Mouse (Mus musculus): ENCODE measurements at regions not wholly inside any gene's neighbourhood (a gene's known extent, or its start where the extent isn't known, plus 50 kb on each side); places are given as distances from the start of the nearest gene placed in this dataset.

DNA sequence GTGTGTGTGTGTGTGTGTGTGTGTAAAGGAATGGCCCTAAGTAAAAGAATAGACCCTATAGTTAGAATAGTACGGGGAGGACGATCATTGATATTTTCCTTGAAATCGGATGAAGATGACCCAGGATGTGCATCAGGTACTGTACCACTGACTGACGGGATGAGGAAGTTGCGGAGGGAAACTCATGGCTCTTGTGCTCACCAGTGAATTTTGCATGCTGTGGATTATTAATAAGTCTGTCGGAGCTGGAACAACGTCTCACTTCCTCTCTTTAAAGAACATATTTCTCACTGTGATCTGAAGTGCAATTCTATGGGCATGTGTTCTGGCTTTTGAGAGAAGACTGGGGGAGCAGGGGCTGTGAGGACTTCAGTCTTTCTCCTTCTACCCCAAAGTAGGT, 218.8 kb upstream of the Tbc1d5 start:
- no peak for DNase-seq (ENCODE audit: low read depth, low spot score)

DNA sequence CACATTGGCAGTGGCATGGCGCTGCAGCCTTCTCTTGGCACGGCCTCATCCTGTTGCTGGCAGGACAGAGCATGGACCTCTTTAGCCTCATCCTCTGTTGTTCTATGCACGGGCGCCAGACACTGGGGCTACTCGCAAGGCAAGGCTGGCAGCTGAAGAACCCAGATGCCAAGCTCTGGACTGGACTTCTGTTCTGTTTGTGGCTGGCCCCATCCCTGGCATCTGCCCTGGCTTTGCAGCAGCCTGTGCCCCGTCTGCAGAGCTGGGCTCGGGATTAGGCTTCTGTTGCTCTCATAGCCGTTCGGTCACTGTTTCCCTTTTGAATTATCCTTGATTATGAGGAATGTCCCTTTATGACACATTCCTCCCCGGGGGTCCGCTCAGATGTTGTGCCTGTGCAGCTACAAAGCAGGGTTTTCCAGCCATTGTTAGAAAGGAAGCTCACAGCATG, 214.6 kb upstream of the Tbc1d5 start:
- no peak for DNase-seq (ENCODE audit: low read depth, low spot score)

DNA sequence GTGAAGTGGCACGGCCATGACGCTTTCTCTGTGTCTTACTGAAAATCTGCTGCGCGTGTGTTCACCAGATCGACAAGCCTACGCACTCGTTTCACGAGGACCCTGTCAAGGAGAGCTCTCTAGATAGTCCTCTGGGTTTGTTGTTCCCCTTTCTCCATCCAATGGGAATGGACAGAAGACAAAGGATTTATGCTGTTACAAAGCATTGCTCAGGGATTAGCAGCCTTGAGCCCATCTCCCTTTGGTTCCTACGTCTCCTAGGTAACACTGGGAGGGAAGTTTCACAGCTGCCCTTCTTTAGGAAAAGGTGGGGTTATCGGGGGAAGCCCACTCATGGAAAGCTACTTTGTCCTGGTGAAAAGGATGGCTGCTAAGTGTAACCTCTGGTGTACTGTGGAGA, 212.7 kb upstream of the Tbc1d5 start:
- DNase-seq (ENCODE audit: low read depth, low spot score), result no peak

DNA sequence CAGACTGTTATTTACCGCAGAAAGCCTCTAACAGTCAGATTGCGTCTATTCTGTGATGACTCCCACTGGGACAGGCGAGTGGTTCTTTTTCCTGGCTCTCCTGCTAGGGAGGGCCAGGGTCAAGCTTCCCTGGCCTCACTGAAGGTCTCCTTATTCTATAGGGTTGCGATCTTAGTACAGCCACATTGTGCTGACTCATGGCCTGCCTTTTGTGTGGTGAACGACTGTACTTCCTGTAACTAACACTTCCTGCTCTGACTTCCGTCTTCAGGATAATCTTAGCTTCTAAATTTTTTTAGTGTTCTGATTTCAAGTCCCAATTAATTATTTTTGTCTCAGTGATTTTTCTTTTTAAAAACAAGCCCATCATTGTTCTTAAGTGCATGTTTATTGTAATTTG, 203.4 kb upstream of the Tbc1d5 start:
- DNase-seq (ENCODE audit: low read depth, low spot score), result no peak

DNA sequence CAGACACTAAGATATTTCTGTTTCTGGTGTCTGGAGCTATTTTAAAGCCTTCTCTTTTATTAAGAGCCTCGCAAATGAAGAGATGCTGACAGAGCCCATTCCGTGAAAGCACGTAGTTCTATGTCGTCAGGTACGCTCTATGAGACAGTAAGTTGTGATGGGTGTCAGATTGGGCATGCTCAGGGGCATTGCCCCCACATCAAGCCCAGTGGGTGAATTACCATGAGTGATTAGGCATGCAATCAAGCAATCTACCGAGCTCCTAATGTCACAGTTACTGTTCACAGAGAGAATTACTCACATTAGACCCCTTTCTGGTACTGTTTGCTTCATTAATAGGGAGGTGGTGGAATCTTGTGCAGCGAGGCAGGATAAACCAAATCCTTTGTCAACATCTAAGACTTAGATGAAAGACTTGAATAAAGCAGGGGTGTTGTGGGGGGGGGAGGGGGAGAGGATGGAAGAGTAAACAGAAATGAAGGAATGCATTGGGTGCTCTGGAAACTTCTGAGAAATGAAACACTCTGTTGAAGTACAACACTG, 192.9 kb upstream of the Tbc1d5 start:
- no peak for DNase-seq (ENCODE audit: low read depth, low spot score)

DNA sequence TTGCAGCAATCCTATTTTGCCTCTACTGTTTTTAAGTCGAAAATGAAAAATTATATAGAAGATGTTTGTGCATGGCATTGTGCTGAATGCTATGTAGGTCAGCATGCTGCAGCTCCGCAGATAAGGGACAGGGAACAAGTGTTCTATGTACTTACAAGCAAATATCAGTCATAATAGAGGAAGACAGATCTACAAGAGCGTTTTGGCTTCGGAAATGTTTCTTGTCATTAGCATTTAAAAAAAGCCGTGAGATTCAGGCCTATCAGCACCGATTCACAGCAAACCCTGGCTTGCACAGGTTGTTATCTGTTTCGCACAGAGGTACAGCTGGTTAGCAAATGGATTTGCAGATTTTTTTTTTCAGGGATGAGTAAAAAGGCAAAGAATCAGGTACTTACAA, 191.8 kb upstream of the Tbc1d5 start:
- DNase-seq (ENCODE audit: low read depth, low spot score), result no peak

DNA sequence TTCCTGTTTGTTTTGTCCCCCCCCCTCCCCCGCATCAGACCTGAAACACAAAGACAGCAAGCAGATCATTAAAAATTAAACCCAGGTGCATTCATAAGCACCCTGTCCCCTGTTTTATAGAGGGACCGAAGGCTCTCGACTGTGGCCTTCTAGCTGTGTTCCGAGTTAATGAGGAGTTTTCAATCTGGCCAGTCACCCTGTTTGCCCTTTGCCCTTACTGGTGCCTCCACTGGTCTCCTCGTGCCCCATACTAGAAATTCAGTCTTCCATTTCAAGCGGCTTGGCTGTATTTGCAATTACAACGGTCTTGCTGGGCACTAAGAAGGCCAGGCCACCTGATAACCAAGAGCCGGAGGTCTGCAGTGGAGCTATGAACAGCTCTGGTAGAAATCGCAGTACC, 190.9 kb upstream of the Tbc1d5 start:
- DNase-seq (ENCODE audit: low read depth, low spot score), result no peak

DNA sequence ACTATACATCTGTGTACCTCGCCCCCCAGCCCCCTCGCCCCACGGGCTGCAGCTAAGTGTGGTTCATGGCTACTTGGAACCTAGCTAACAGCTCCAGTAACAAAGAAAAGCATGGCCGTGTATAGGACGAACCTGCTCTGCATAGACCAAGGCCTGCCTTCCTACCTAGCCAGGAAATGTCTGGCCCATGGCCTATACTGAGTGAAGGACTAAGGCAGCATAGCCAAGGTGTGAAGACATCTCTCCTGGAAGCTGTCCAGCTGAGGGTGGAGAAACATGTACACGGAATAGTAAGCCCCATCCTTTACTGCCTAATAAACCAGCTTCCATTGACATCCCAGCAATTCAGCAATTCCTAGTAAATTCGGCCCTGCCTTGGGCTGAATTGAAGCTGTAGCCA, 183.6 kb upstream of the Tbc1d5 start:
- DNase-seq (ENCODE audit: low read depth, low spot score), result no peak

DNA sequence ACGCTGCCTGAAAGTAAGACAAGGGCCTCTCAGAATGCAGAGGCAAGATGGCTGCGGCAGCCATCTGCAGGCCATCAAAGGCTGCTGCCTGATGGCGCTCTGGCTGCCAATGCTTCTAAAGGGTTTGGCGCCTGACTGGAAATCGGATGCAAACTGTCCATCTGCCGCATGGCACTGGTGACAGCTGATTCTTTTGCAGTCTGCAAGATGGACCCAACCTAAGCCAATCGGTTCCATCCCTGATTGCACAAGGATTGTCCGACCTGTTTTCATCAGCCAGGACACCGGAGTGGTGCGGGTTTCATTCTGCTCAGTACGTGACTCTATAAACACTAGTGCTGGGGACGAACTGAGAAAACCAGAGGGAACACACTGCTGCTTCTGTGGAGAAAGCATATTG, 183.1 kb upstream of the Tbc1d5 start:
- DNase-seq (ENCODE audit: low read depth, low spot score), result no peak

DNA sequence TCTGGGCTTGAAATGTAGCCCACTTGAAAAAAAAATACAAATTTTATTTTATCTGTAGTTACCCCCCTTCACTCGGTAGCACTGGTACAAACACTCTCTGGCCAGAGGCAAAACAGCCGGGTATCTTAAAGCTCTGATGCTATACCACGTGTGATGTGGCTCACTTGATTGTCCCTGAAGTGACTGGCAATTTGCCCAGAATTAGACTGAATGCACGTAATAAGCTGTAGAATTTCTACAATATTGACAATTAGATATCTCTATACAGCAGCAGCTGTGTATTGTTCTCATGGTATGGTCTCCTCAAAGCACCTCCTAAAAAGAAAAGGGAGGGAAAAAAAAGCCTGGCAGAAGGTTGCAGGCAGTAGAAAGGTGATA, 179.2 kb upstream of the Tbc1d5 start:
- no peak for DNase-seq (ENCODE audit: low read depth, low spot score)

DNA sequence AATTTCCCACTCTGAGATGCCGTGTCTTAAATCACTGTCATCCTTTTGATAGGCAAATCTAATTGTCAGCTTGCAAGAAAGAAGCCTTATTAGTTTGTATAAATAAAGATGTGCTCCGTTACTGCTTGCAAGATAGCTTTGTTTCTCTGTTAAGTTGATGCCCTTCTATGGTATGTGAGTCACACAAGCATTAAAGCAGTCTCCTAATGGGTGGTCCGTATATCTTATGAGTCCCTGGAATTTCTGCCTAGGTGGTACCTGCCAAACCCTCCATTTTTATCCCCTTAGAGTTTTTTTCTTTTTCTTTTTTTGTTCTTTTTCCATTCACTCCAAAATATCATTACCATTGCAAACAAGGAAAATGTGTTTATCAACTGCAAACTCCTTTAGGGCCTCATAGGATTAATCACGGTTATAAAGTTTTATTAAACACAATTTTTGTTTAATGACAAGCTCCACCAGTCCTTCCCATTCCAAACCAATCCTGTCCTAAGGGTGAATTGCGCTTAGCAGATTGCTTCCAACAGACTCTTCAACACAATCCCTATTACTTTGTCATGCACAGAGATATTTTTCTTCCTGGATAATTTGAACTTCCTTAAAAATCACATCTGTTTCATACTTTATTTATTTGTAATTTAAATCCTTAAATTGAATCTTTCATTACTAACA, 178.7 kb upstream of the Tbc1d5 start:
- no peak for DNase-seq (ENCODE audit: low read depth, low spot score)

DNA sequence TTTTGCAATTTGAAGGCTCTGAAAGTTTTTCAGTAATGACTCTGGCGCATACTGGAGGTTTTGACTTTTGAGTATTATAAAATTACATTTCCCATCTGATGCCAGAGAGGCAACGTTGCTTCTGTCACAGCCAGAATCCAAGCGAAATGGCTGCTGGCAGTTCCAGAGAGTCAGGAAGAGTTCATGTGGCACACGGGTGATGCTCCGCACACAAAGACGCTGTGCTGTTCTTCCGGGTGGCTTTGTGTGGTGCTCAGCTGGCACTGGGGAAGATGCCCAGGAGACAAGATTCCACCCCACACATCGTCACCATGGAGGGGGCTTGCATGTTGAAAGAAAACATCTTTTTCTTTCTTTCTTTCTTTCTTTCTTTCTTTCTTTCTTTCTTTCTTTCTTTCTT, 177.3 kb upstream of the Tbc1d5 start:
- DNase-seq (ENCODE audit: low read depth, low spot score), result no peak

DNA sequence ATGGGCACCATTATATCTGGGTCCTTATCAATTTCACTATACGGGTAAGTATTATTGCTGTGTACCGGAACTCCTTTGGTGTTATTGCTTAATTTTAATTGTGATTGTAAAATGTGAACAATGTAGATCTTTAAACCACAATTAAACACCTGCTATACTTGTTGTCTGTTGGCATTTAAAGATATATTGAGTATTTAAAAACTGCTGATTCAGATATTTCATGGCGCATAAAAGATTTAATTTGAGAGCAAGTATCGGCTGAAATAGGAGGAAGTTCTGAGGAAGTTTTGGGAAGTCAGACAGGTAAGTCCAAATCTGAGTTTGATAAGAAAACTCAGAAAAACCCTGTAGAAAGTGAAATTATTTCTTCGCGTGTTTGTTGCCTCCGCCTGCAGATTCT, 142.7 kb upstream of the Tbc1d5 start:
- no peak for DNase-seq (ENCODE audit: low read depth, low spot score)

DNA sequence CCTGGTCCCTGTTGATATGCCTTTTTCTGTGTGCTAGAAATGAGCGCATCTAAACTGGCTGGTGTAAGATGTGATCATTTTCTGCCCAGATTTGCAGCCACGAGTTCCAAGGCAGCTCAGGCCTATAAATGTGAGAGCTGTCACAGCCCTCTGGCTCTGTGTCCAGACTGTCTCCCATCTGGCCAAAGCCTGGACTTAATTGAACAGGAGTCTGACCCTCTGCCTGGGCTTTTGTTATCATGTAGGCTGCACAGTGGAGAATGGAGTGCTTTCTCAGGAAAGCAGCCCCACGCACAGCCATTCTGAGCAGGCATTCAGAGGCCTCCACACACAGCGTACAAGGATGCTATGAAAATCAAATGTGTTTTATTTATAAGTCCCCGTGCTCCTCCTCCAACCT, 141.9 kb upstream of the Tbc1d5 start:
- DNase-seq (ENCODE audit: low read depth, low spot score), result peak; percentile 6

DNA sequence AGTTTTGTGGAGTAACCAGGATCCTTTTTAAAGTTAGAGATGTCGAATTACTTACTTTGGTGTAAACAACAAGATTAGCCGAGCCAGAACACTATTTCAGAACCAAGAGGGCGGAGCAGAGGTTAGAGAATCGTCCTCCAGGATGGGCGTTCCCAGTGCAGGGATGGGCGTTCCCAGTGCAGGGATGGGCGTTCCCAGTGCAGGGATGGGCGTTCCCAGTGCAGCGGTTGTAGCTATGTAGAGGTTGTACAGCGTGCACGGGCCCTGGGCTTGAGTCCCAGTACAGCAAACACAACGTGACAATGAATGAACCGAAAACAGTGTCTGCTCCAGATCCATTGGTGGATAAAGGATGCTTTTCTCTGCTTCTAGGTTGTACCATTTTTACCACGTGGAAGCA, 125.8 kb upstream of the Tbc1d5 start:
- DNase-seq (ENCODE audit: low read depth, low spot score), result no peak

DNA sequence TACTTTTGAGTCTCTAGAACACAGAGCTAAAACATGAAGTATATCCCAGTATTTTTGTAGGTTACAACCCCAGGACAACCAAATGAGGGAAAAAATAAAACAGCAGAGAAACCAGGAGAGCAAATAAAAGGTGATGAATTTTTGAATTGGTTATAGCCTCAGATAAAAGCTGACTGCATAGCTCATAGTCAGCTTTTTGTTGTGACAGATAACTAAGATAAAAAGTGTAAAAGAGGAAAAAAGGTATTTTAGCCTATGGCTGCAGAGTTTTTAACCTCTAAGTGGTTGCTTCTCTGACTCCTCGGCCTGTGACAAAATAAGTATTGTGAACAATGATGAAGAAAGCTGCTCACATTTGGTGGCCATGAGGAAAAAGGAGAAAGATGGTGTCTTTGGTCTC, 111.6 kb upstream of the Tbc1d5 start:
- DNase-seq (ENCODE audit: low read depth, low spot score), result no peak

DNA sequence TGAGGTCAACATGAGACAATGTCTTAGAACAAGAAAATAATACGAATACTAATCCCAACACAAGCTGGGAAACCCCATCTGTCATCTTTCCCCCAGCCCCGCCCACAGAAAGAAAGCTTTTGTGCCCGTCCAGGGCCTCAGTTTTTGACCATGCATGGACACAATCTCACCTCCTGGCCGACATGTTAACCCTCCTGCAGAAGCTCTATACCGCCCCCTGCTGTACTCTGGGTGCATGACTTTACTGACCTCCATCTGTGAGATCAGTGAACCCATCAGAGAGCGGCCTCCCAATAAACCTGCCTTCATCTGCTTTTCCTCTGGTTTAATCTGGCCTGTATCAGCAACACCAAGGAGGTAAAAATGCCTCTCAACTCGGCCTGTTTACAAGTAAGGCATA, 109.6 kb upstream of the Tbc1d5 start:
- no peak for DNase-seq (ENCODE audit: low read depth, low spot score)

DNA sequence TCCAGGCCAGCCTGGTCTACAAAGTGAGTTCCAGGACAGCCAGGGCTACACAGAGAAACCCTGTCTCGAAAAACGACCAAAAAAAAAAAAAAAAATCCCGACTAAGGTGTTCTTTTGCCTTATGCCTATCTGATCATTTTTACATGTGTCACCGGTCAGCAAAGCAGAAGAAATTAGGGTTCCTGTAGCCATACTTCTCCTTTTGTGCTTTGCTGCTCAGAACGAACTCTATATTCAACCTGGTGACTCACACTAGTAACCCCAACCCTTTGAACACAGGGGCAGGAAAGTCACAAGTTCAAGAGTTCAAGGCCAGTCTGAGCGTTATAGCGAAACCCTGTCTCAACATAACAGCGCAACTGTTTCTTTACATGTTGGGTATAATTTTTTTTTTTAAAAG, 108.7 kb upstream of the Tbc1d5 start:
- no peak for DNase-seq (ENCODE audit: low read depth, low spot score)

DNA sequence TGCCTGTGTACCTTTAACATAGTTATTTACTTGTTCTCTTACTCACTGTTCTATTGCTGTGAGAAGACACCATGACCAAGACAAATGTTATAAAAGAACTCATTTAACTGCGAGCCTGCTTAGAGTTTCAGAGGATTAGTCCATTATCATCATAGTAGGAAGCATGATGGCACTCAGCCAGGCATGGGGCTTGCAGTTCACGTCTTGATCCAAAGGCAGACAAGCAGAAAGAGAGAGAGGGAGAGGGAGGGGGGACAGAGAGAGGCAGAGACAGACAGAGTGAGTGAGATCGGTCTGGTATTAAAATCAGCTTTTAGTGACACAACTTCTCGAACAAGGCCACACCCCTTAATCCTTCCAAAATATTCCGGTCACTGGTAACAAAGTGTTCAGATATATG, 106.2 kb upstream of the Tbc1d5 start:
- no peak for DNase-seq (ENCODE audit: low read depth, low spot score)

DNA sequence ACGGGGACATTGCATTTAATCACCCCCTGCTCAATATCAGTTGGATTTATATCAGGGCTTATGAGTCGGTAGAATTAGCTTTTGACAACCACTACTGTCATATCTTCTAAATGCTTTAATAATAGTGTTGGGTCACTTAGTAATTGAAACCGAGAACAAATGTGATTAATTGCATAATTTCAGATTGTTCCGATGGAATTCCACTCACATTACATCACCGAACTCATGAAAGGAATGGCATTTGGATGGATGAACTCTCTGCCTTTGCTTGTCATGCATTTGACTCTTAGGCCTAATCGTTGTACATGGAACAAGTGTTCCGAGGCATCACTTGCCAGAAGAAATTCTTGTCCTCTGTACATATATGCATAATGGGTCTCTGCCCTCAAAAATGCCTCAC, 99.6 kb upstream of the Tbc1d5 start:
- no peak for DNase-seq (ENCODE audit: low read depth, low spot score)

DNA sequence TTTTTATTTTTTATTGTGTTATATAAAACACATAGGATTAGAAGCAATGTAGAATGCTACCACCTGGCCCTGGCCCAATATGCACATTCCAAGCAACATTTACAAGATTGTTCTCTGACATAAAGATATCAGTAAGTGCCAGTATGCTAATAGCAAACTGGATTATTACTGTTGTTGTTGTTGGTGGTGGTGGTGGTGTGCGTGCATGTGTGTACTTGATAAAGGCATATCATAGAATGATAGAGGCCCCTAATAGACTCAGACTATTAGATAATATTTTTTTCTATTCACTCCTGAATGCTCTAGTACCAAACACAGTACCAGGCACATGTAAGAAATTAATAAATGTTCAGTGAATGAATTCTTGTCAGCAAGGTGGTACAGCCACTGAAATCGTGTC, 98.9 kb upstream of the Tbc1d5 start:
- DNase-seq (ENCODE audit: low read depth, low spot score), result no peak

DNA sequence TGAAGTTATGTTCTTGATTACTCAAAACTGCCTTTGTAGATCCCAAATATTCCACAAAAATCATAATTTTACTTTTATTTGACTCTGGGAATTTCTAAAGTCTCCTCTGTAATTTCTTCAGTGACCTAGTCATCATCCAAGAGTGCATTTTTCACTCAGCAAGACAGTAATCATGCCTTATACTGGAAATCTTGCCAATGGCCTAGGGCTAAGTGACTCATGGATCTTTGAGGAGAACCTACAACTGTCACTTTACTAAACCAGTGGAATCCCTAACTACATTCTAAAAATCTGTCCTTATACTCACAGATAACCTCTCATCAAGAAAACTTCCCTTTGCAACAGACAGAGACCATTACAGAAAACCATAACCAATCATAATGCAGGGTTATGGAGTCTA, 98.0 kb upstream of the Tbc1d5 start:
- no peak for DNase-seq (ENCODE audit: low read depth, low spot score)

DNA sequence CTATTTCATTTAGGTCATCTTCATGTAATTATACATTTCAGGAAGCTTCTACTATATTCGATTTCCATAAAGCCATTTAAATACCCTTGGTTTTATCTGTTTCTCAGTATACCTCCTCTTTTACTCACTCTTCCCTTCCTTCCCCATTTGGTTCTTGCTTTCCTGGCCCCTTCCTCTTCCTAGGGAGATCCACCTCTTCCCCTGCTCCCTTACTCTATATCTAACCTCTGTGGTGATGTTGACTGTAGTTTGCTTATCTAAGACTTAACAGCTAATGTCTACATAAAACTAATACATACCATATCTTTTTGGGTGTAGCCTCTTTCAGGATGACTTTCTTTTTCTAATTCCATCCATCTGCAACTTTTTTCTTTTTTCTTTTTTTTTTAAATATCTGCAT, 92.9 kb upstream of the Tbc1d5 start:
- no peak for DNase-seq (ENCODE audit: low read depth, low spot score)

DNA sequence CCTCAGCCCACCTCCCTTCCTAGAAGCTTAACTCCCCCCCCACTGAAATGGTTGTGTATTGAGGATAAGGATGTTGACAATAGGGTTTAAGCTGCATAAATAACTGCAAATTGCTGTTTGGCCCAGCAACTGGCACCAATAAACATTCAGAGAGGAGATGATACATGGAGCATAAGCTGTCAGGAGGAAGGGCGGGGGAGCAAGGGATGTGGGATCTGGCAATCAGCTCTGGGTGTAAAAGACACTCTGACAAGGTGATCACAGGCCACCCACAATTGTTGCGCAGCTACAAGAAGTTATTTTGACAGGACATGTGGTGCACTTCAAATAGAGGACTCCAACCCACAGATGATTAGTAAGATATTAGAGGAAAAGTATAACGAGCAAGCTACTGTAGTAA, 83.8 kb upstream of the Tbc1d5 start:
- peak; percentile 9 for DNase-seq (ENCODE audit: low read depth, low spot score)
